Mouse (Mus musculus) 3134 (cell line): ENCODE data around the gene Cacfd1.
A peak's percentile ranks its signal among the peaks of the same experiment; 100 is the strongest.

Source experiments
- DNase-seq: peaks from one replicate; pipeline ENCODE4 v3.0.0-alpha.2; 2011; ENCODE audit warnings: low spot score; ENCODE audit not compliant: insufficient read length; ENCODE audit errors: extremely low read depth

The Cacfd1 gene

DNA sequence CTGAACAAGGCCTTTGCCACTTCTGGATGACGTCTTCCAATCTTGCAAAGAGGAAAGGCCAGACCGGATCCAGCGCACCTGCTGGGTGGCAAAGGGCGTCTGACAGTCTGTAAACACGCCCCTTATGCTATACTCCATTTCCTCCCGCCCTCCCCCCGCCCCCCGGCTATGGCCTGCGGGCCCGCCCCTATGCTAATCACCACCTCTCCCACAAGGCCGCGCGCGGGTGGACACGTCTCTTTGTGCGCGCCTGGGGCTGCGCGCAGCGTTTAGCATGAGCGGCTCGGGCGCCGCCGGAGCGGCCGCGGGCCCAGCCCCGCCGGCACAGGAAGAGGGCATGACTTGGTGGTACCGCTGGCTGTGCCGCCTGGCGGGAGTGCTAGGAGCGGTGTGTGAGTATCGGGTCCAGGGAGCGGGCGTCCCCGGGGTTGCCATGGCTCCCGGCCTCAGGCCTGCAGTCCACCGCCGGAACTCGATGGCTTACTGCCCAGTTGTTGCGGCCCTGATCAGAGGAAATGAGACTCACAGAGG lies at the start of gene Cacfd1:
Gene Cacfd1 (plus strand): TSS at position 213 of the 531 bp plus-strand sequence.
- peak; percentile 93 for DNase-seq

- DNase-seq, result no peak
Measured at GRCm38 (mm10) chr2:26960756-26961155, 49.0 kb upstream of the Cacfd1 start.

DNA sequence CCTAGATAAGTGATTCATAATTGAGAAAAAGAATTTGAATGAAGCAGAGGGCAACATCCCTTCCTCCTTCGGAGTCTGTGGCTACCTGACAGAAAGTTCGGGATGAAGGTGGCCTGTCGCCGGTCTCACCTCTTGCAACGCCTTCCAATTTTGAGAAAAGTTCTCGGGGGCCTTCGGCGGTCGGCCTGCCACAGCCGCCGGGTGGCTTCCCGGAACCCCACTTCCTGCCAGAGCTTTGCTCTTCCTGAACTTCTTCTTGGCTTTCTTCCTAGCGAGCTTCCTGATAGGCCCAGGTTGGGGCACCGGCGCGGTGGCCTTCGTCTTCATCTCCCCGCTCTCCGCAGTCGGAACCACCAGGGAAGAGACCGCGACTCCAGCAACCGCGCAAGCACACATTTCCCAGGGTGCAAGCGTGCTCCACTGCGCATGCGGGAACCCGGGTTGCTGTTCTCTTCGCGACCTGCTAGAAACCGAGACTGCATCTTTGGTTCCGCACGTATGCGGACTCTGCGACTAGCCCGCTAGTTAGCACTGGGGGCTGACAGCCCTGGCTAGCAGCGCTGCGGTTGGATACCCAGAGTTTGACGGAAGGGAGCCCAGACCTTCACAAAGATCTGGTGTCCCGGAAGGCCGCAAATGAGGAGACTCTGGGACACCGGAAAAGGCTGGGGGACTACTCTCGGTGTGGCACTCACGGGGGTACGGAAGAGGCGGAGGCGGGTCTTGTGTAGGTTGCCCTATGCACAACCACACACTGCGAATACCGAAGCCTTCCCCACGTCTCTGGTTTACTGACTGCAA lies 45.6 kb upstream of the Cacfd1 start, which contains the start of gene Rexo4:
Gene Rexo4 (minus strand): TSS at position 464 of the 801 bp plus-strand sequence.
- peak; percentile 91 for DNase-seq

DNA sequence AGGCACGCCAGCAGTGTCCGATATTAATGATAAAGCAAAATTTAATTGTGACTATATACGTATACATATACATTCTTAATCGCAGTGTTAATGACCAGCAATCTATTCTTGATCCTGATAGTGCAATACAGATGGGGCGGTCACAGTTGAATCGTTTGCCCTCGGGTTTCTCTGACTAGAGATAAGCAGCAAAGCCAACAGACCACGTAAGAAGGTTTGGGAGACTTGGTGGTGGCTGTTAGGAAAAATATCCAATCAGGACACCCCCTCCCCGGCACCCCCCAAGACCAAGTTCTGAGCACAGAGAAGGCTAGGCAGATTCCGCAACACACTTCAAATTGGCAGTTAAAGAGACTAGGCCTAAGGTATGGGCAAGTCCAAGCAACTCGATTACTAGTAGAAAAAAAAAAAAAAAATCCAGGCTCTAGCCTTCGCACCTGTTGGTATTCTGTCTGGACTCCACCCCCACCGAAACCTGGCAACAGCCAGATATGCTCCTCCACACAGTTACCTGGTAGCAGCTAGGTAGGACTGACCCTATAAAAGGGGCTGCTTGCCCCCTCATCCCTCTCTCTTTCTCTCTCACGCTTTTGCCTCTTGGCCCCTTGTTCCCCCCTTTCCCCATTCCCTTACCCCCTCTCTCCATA lies 44.9 kb upstream of the Cacfd1 start:
- DNase-seq, result no peak

DNA sequence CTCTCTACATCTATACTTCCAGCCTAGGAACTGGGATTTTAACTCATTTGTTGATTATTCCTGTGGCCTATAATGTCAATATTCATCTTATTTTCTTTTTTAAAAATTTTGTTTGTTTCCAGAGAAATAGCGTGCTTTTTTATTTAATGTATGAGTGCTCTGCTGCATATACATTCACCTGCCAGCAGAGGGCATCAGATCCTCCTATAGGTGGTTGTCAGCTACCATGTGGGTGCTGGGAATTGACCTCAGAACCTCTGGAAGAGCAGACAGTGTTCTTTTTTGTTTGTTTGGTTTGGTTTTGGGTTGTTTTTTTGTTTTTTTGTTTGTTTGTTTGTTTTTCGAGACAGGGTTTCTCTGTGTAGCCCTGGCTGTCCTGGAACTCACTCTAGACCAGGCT lies 42.5 kb upstream of the Cacfd1 start:
- DNase-seq, result no peak

DNA sequence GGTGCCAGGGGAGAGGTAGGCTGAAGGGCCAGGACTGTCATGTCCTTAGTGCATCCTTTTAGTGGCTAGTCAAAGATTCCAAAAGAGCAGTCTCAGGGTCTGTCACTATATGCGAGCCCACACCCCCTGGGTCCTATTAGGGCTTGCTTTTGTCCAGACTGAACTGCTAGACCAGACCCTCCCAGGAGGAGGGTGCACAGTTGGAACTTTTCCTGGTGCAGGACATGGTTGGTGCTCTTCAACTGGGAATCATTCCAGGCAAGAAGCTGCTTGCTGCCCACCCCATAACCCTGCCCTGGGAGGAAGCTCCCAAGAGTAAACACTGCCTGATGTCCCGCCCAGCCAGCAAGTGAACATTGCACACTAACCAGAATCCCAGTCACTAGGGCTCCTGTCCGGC lies 36.6 kb upstream of the Cacfd1 start, which contains the start of gene Adamts13:
Gene Adamts13 (plus strand): TSS at position 301 of the 400 bp plus-strand sequence.
- no peak for DNase-seq

DNA sequence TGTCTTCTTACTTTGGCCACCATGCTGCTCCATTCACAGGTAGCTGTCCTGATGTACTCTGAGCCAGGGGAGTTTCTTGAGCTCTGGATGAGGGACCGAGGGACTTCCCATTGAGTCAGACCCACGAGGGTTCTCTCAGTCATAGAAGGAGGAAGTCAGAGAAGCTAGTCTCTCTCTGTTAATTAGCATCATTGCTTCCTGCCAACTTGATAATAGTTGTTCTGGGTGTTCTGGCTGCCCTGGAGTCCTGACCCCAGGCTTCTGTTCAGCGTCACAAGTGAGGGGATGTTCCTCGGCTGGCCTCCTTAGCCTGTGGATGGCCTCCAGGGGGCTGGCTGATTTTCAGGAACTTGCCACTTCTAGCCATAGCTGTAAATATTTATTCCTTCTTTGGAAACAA lies 35.8 kb upstream of the Cacfd1 start:
- no peak for DNase-seq

DNA sequence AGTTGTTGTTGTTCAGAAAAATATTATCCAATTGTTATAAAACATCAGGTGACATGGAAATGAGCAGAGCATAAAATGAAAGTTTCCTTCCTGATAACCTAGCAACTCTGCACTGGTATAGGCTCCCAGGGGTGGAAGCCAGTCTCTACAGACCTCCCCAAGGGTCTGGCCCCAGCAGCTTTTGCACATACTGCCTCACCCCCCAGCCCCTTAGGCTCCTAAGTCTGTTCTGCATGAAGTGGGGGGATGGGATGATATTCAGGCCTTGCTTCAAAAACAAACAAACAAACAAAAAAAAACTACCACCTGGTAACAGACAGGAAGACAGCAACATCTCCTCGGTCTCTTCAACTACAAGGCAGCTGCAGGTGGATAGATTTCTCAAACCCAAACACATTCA lies 29.4 kb upstream of the Cacfd1 start:
- DNase-seq, result no peak

GRCm38 (mm10) chr2:26984179-26984578 lies 25.5 kb upstream of the Cacfd1 start:
- no peak for DNase-seq

GRCm38 (mm10) chr2:26984640-26985039 lies 25.1 kb upstream of the Cacfd1 start:
- no peak for DNase-seq

GRCm38 (mm10) chr2:26993936-26994335 lies 15.8 kb upstream of the Cacfd1 start:
- no peak for DNase-seq

DNA sequence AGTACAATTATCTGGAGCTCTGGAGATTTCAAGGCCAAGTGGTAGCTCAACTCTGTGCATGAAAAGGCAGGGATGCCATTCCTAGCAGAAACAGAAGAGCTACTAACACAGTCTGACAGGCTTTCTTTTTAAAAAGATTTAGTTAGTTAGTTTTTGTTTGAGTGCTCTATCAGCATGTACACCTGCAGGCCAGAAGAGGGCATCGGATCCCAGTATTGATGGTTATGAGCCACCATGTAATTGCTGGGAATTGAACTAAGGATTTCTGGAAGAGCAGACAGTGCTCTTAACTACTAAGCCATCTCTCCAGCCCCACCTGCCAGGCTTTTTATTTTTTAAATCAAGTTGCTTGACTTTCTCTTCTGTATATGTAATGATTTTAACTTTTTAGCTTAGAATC lies 12.2 kb upstream of the Cacfd1 start:
- no peak for DNase-seq

DNA sequence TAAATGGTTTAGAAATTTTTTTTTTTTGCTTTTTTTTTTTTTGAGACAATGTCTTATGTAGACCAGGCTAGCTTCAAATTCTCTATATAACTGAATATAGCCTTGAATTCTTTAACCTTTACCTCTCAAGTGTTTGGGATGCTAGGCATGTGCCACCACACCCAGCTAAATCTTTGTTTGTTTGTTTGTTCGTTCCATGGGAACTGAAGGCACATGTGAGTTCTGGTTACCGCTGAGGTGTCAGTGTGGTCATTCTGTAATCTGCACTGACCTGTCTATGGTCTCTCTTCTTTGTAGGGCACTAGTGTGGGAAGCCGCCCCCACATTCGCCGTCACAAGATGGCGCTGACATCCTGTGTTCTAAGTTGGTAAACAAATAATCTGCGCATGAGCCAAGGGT lies 11.7 kb upstream of the Cacfd1 start:
- DNase-seq, result no peak

GRCm38 (mm10) chr2:27006255-27006654 lies 3.5 kb upstream of the Cacfd1 start:
- DNase-seq, result no peak

GRCm38 (mm10) chr2:27007701-27008100 lies 2.0 kb upstream of the Cacfd1 start:
- DNase-seq, result no peak

- no peak for DNase-seq
Measured at GRCm38 (mm10) chr2:27017802-27018201, 8.1 kb downstream of the Cacfd1 start.

GRCm38 (mm10) chr2:27019530-27019929 lies 9.8 kb downstream of the Cacfd1 start:
- no peak for DNase-seq

DNA sequence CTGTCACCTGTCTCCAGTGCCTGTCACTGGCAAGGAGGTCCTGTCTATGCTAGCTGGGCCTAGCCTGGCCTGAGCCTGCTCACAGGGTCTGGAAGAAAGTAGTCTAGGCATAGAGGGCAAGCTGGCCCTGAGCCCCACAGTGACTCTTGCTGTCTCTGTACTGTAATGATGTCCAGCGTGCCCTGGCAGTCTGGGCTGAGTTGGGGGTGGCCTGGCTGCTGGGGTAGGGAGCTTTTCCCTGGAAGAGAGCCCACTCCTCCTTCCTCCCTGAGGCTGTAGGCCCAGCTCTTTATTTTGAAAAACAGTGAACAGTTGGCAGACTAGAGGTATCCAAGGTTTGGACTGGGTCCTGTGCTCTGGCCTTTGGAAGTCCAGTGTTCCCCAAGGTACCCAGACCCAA lies 11.4 kb downstream of the Cacfd1 start:
- DNase-seq, result no peak

- DNase-seq, result no peak
Measured at GRCm38 (mm10) chr2:27022612-27023011, 12.9 kb downstream of the Cacfd1 start.

DNA sequence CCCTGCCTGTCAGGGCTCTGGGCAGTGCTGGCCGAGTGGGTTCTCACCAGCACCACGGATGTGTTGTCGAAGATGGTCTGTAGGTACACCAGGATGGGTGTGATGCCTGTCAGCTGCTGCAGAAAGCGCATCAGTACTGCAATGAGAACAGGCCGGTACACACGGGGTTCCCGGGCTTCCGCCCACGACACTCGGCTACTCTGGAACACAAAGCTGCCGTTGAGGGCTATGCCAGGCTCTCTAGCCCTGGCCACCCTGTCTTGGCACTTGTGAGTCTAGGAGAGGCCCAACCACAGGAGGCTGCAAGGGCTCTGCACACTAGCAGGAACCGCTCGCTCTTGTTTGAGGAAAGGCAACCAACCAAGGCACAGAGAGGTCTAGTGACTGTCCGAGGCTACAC lies 14.4 kb downstream of the Cacfd1 start:
- no peak for DNase-seq

GRCm38 (mm10) chr2:27025545-27025944 lies 15.8 kb downstream of the Cacfd1 start:
- no peak for DNase-seq

- DNase-seq, result no peak
Measured at GRCm38 (mm10) chr2:27026332-27026731, 16.6 kb downstream of the Cacfd1 start.
